Mouse (Mus musculus) heart, postnatal 0 days (tissue): ENCODE measurements at regions not wholly inside any gene's neighbourhood (a gene's known extent, or its start where the extent isn't known, plus 50 kb on each side); places are given as distances from the start of the nearest gene placed in this dataset.

ENCODE experiments used
- CTCF ChIP-seq: IDR thresholded peaks from 2 replicates; pipeline ENCODE4 v1.5.1; 2016; ENCODE audit warnings: antibody characterized with exemption, control low read depth, low read depth
- EP300 ChIP-seq: IDR thresholded peaks from 2 replicates; pipeline ENCODE4 v1.6.1; 2016; ENCODE audit warnings: antibody characterized with exemption, low read depth

DNA sequence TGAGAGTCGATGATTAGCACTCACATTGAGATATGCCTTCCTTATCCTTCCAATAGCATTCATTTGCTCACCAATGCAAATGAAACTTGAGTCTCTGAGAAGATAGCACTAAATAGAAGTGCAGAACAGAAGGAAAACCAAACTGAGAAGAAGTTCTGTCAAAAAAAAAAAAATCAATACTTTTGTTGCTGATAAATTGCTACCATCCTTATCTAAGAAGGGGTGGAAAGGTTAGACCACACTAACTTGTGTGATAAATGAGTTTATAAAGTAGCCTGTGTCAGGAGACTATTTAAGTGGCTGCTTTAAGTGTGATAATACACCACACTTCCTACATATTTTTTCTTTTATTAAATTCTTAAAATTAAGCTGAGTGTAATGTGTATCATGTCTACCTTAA lies 78.1 kb upstream of the Atg10 start:
- TF ChIP-seq CTCF: no peak
- TF ChIP-seq EP300: no peak
